Mouse (Mus musculus): ENCODE data around the gene Notch1. TPM values are rescaled to one million over a fixed set of nuclear protein-coding genes. Genes with fewer than 3 reads are reported as not detected.

The Notch1 gene
- polyA plus RNA-seq, 1 experiment: 4.5 TPM

- Histone ChIP-seq H3K36me3 (ENCODE audit: control insufficient read depth, insufficient read depth) (no peaks in the 10 kb centered on the region), H3ac (ENCODE audit: control insufficient read depth, insufficient read length, low read depth) (peak overlapping the region; percentile 42), H3K27me3 (ENCODE audit: control insufficient read depth, insufficient read depth, insufficient read length) (no peaks in the 10 kb centered on the region), H3K4me3 (ENCODE audit: insufficient read depth, poor library complexity, severe bottlenecking) (peak overlapping the region; percentile 56), H3K79me3 (ENCODE audit: low read depth) (peaks cover 7% of the 10 kb centered on the region), H3K79me2 (ENCODE audit: control insufficient read depth, insufficient read depth) (peaks cover 21% of the 10 kb centered on the region)
- TF ChIP-seq MYOD1 (IDR thresholded peaks at IDR 0.05; ENCODE audit: control insufficient read depth, insufficient read length, low read depth): no peak
- no peak for TF ChIP-seq USF1 (IDR thresholded peaks at IDR 0.05; ENCODE audit: low read depth)
- no peak for TF ChIP-seq CEBPB (IDR thresholded peaks at IDR 0.05; ENCODE audit: low read depth)
- TF ChIP-seq MYOG (IDR thresholded peaks at IDR 0.05; ENCODE audit: control insufficient read depth, extremely low read depth, insufficient read length): no peak
- no peak for TF ChIP-seq CTCF (IDR thresholded peaks at IDR 0.05; ENCODE audit: control insufficient read depth, insufficient read depth, insufficient read length)
- no peak for TF ChIP-seq FOSL1 (IDR thresholded peaks at IDR 0.05; ENCODE audit: insufficient read depth, low read length, poor library complexity, severe bottlenecking)
- no peak for TF ChIP-seq MAX (IDR thresholded peaks at IDR 0.05)
Measured at GRCm38 (mm10) chr2:26502863-26503631, 13.4 kb downstream of the Notch1 start.

DNA sequence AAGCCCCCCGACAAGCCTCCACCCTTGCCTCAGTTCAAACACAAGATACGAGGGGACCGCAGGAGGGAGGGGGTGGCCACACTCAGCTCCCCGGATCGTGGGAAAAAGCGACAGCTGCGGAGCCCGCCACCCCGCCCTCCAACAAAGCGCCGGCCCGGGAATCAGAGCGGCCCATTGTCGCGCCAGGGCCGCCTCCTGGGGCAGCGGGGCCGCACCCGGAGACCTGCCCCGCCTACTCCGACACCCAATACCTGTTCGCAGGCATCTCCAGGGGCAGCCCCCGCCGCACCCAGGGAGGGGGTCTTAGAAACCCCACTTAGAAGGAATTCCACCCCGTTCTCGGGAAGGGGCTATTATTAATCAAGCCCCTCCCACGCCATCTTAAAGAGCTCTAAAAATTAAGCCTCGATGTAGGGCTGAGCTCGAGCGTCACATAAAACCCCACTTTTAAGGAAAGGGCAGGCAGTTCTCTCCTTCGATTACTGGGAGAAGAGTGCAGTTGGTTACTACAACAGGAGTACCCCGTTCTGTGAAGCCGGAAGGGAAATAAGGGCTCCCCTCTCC is 14.1 kb downstream of the Notch1 start:
- Histone ChIP-seq H3K36me3 (ENCODE audit: control insufficient read depth, insufficient read depth) (no peaks in the 10 kb centered on the region), H3K79me3 (ENCODE audit: low read depth) (peaks cover 9% of the 10 kb centered on the region), H3K79me2 (ENCODE audit: control insufficient read depth, insufficient read depth) (peaks cover 21% of the 10 kb centered on the region), H3ac (ENCODE audit: control insufficient read depth, insufficient read length, low read depth) (peak overlapping the region; percentile 42), H3K4me3 (ENCODE audit: insufficient read depth, poor library complexity, severe bottlenecking) (peak overlapping the region; percentile 56), H3K27me3 (ENCODE audit: control insufficient read depth, insufficient read depth, insufficient read length) (no peaks in the 10 kb centered on the region)
- TF ChIP-seq MYOD1 (IDR thresholded peaks at IDR 0.05; ENCODE audit: control insufficient read depth, insufficient read length, low read depth) (peak; percentile 27), FOSL1 (IDR thresholded peaks at IDR 0.05; ENCODE audit: insufficient read depth, low read length, poor library complexity, severe bottlenecking) (no peak), CEBPB (IDR thresholded peaks at IDR 0.05; ENCODE audit: low read depth) (no peak), CTCF (IDR thresholded peaks at IDR 0.05; ENCODE audit: control insufficient read depth, insufficient read depth, insufficient read length) (no peak), USF1 (IDR thresholded peaks at IDR 0.05; ENCODE audit: low read depth) (no peak), MAX (IDR thresholded peaks at IDR 0.05) (no peak)

- H3K4me3 ChIP-seq (ENCODE audit: insufficient read depth, poor library complexity, severe bottlenecking): peak overlapping the region; percentile 56
- TF ChIP-seq MAX (IDR thresholded peaks at IDR 0.05) (no peak), USF1 (IDR thresholded peaks at IDR 0.05; ENCODE audit: low read depth) (peak; percentile 80)
- no peaks in the 10 kb centered on the region for H3K36me3 ChIP-seq (ENCODE audit: control insufficient read depth, insufficient read depth)
- H3K27me3 ChIP-seq (ENCODE audit: control insufficient read depth, insufficient read depth, insufficient read length): no peaks in the 10 kb centered on the region
- H3ac ChIP-seq (ENCODE audit: control insufficient read depth, insufficient read length, low read depth): peak overlapping the region; percentile 6
- peaks cover 9% of the 10 kb centered on the region for H3K79me3 ChIP-seq (ENCODE audit: low read depth)
- peaks cover 21% of the 10 kb centered on the region for H3K79me2 ChIP-seq (ENCODE audit: control insufficient read depth, insufficient read depth)
Measured at GRCm38 (mm10) chr2:26501651-26502141, 14.8 kb downstream of the Notch1 start.

DNA sequence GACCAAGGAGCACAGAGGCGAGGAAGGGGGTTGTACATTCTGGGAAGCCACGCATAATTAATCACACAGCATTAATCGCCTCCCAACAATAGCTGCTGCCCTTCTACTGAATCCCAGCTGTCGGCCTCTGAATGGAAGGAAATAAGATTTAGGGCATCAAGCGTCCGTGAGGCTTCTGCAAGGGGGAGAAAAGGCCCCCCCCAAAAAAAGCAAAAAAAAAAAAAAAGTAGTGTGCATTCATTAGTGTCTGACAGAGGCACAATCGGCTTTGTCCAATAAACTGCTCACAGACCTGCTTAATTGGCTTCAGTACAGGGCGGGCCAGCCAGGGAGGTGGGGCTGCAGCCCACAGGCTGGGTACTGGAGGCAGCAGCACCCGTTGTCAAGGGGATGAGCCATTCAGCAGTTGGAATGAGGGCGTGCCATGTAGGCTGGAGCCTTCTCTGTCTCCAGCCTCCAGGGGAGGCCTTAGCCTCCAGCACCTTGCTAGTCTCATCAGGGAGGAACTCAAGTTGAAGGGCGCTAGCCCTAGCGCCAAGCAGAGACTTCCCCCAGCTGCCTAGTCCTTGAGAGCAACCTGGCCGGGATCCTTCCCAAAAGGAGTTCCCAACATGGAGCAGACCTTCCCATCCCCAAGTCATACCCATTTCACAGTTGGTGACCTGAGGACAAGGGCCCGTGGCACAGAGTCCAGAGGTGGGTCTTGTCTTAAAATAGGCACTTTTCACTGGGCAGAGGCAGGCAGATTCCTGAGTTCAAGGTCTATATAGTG is 15.7 kb downstream of the Notch1 start:
- H3K27me3 ChIP-seq (ENCODE audit: control insufficient read depth, insufficient read depth, insufficient read length): no peaks in the 10 kb centered on the region
- no peak for TF ChIP-seq MAX (IDR thresholded peaks at IDR 0.05)
- TF ChIP-seq CTCF (IDR thresholded peaks at IDR 0.05; ENCODE audit: control insufficient read depth, insufficient read depth, insufficient read length): no peak
- TF ChIP-seq CEBPB (IDR thresholded peaks at IDR 0.05; ENCODE audit: low read depth): no peak
- no peak for TF ChIP-seq FOSL1 (IDR thresholded peaks at IDR 0.05; ENCODE audit: insufficient read depth, low read length, poor library complexity, severe bottlenecking)
- TF ChIP-seq MYOG (IDR thresholded peaks at IDR 0.05; ENCODE audit: control insufficient read depth, extremely low read depth, insufficient read length): no peak
- TF ChIP-seq MYOD1 (IDR thresholded peaks at IDR 0.05; ENCODE audit: control insufficient read depth, insufficient read length, low read depth): no peak
- TF ChIP-seq USF1 (IDR thresholded peaks at IDR 0.05; ENCODE audit: low read depth): no peak
- H3K79me2 ChIP-seq (ENCODE audit: control insufficient read depth, insufficient read depth): peaks cover 28% of the 10 kb centered on the region
- no peaks in the 10 kb centered on the region for H3K36me3 ChIP-seq (ENCODE audit: control insufficient read depth, insufficient read depth)
- no peak overlapping the region for H3K4me3 ChIP-seq (ENCODE audit: insufficient read depth, poor library complexity, severe bottlenecking)
- no peak overlapping the region for H3ac ChIP-seq (ENCODE audit: control insufficient read depth, insufficient read length, low read depth)
- H3K79me3 ChIP-seq (ENCODE audit: low read depth): peaks cover 9% of the 10 kb centered on the region

- peaks cover 9% of the 10 kb centered on the region for H3K79me3 ChIP-seq (ENCODE audit: low read depth)
- no peaks in the 10 kb centered on the region for H3K27me3 ChIP-seq (ENCODE audit: control insufficient read depth, insufficient read depth, insufficient read length)
- H3ac ChIP-seq (ENCODE audit: control insufficient read depth, insufficient read length, low read depth): no peak overlapping the region
- no peaks in the 10 kb centered on the region for H3K36me3 ChIP-seq (ENCODE audit: control insufficient read depth, insufficient read depth)
- no peak for TF ChIP-seq MAX (IDR thresholded peaks at IDR 0.05)
- TF ChIP-seq MYOD1 (IDR thresholded peaks at IDR 0.05; ENCODE audit: control insufficient read depth, insufficient read length, low read depth): no peak
- no peak for TF ChIP-seq FOSL1 (IDR thresholded peaks at IDR 0.05; ENCODE audit: insufficient read depth, low read length, poor library complexity, severe bottlenecking)
- TF ChIP-seq CTCF (IDR thresholded peaks at IDR 0.05; ENCODE audit: control insufficient read depth, insufficient read depth, insufficient read length): no peak
- no peak for TF ChIP-seq MYOG (IDR thresholded peaks at IDR 0.05; ENCODE audit: control insufficient read depth, extremely low read depth, insufficient read length)
- TF ChIP-seq USF1 (IDR thresholded peaks at IDR 0.05; ENCODE audit: low read depth): no peak
- no peak for TF ChIP-seq CEBPB (IDR thresholded peaks at IDR 0.05; ENCODE audit: low read depth)
- peaks cover 35% of the 10 kb centered on the region for H3K79me2 ChIP-seq (ENCODE audit: control insufficient read depth, insufficient read depth)
- H3K4me3 ChIP-seq (ENCODE audit: insufficient read depth, poor library complexity, severe bottlenecking): no peak overlapping the region
Measured at GRCm38 (mm10) chr2:26500027-26500598, 16.4 kb downstream of the Notch1 start.
